Mouse (Mus musculus) urinary bladder, postnatal 4 days (tissue): Measurements from ENCODE around the gene Smurf1.

ENCODE experiments used
- DNase-seq, 2 experiments: peaks; one replicate each; pipeline ENCODE4 v3.0.0; 2021 to 2022; ENCODE audit warnings: low spot score in 2 of 2

Smurf1 gene

GRCm38 (mm10) chr5:144870782-144871181 lies 94.9 kb downstream of the Smurf1 start:
- no peak for DNase-seq

- no peak for DNase-seq
Measured at GRCm38 (mm10) chr5:144869466-144869865, 96.2 kb downstream of the Smurf1 start.

- DNase-seq = no peak
Measured at GRCm38 (mm10) chr5:144866923-144867322, 98.7 kb downstream of the Smurf1 start.

GRCm38 (mm10) chr5:144860913-144861312 lies 104.7 kb downstream of the Smurf1 start:
- no peak for DNase-seq

- no peak for DNase-seq
Measured at GRCm38 (mm10) chr5:144859284-144859683, 106.4 kb downstream of the Smurf1 start.

- no peak for DNase-seq
Measured at GRCm38 (mm10) chr5:144858527-144858926, 107.1 kb downstream of the Smurf1 start.

GRCm38 (mm10) chr5:144855936-144856335 lies 109.7 kb downstream of the Smurf1 start:
- no peak for DNase-seq

- no peak for DNase-seq
Measured at GRCm38 (mm10) chr5:144853931-144854330, 111.7 kb downstream of the Smurf1 start.

GRCm38 (mm10) chr5:144851820-144852219 lies 113.8 kb downstream of the Smurf1 start:
- no peak for DNase-seq

- DNase-seq = no peak
Measured at GRCm38 (mm10) chr5:144849932-144850331, 115.7 kb downstream of the Smurf1 start.

GRCm38 (mm10) chr5:144848735-144849134 lies 116.9 kb downstream of the Smurf1 start:
- DNase-seq = no peak

GRCm38 (mm10) chr5:144845352-144845751 lies 120.3 kb downstream of the Smurf1 start:
- no peak for DNase-seq

GRCm38 (mm10) chr5:144836100-144836499 lies 129.5 kb downstream of the Smurf1 start:
- no peak for DNase-seq

- no peak for DNase-seq
Measured at GRCm38 (mm10) chr5:144831840-144832469, 133.7 kb downstream of the Smurf1 start.

- no peak for DNase-seq
Measured at GRCm38 (mm10) chr5:144829631-144830030, 136.0 kb downstream of the Smurf1 start.

- DNase-seq = no peak
Measured at GRCm38 (mm10) chr5:144828365-144829102, 137.1 kb downstream of the Smurf1 start.
